Mouse (Mus musculus) E14TG2a.4 (cell line): ENCODE results near the gene Atf3.

ENCODE experiments used
- CTCF ChIP-seq: conservative IDR thresholded peaks from 2 replicates; pipeline ENCODE4 v1.5.1; 2014; ENCODE audit warnings: low read length
- NANOG ChIP-seq: IDR thresholded peaks from 2 replicates; pipeline ENCODE4 v1.6.1; 2014; ENCODE audit warnings: borderline replicate concordance, low read length, mixed read lengths
- POU5F1 ChIP-seq: IDR thresholded peaks from 2 replicates; pipeline ENCODE4 v1.6.1; 2014; ENCODE audit warnings: low read length, borderline replicate concordance

GRCm38 (mm10) chr1:191154314-191154713 is 63.5 kb downstream of the Atf3 start:
- no peak for TF ChIP-seq CTCF
- TF ChIP-seq NANOG = no peak
- no peak for TF ChIP-seq POU5F1
